ENCODE assay signal across 8 mouse cellular contexts in the genomic region with DNA sequence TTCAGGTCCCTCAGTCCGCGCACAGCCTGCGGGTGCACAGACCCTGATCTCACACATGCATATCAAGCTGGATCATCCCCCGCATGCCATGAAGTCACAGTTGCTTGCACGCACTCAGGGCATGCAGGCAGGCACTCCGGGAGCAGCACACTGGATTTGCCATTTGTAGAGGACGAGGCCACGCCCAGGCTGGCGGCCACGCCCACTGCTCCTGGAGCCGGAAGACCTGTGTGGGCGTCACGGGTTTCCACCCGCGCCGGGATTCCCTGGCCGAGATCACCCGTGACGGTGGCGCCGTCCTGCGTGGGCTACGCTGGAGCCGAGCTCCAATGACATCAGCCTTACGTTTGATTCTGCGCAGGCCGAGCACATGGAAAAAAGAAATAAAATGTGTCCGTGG. TPM values are rescaled to one million over a fixed set of nuclear protein-coding genes. Genes with fewer than 3 reads are reported as not detected.
DNase-seq lines count a peak whose midpoint lies in the region; ATAC-seq lines count a peak whose summit lies in the region.

No protein-coding gene starts in this region.

- peak overlapping the region; percentile 31 for H3K4me3 ChIP-seq in intestine, embryonic 14.5 days (ENCODE audit: low read depth, low read length)

- H3K4me2 ChIP-seq in intestine, embryonic 14.5 days (ENCODE audit: low read length): peak overlapping the region; percentile 64

- 4% methylated on average over 28 of the region's 28 CpGs for WGBS in intestine, embryonic 14.5 days

- intact Hi-C loops in gastrocnemius, postnatal 14 days (cut with DNase I; ENCODE audit: low total_unique reads): no loop called here
- intact Hi-C loops in left cerebral cortex, postnatal 25 days (cut with DNase I): no loop called here

- H3K9me3 ChIP-seq in intestine, embryonic 14.5 days (ENCODE audit: control insufficient read depth, low read length): no peaks in the 10 kb centered on the region

- H3K27ac ChIP-seq in intestine, embryonic 14.5 days (ENCODE audit: low read depth): peak overlapping the region; percentile 81

- H3K9ac ChIP-seq in intestine, embryonic 14.5 days (ENCODE audit: low read length): peak overlapping the region; percentile 25

- no peaks in the 10 kb centered on the region; the same call in 1 of the 2 replicates for H3K27me3 ChIP-seq in intestine, embryonic 14.5 days (replicated peaks; ENCODE audit: control insufficient read depth, insufficient read depth, low read length)

- ATAC-seq in intestine, embryonic 14.5 days (replicated peaks; ENCODE audit: low FRiP score, low TSS enrichment, low read depth): peak; percentile 43
- ATAC-seq in megakaryocyte-erythroid progenitor cell, adult 5-6 weeks (replicated peaks; ENCODE audit: low FRiP score, low TSS enrichment, poor library complexity, severe bottlenecking): peak; percentile 68

- no peaks in the 10 kb centered on the region for H3K36me3 ChIP-seq in intestine, embryonic 14.5 days (ENCODE audit: control insufficient read depth, insufficient read depth, low read length)

- H3K4me1 ChIP-seq in intestine, embryonic 14.5 days (replicated peaks; ENCODE audit: control insufficient read depth, insufficient read depth, low read length): peaks cover 74% of the 10 kb centered on the region

- DNase-seq in adrenal gland, adult 2 months: peak; percentile 91
- DNase-seq in embryo, embryonic 10.5 days (ENCODE audit: low spot score): peak; percentile 84
- peak; percentile 84 for DNase-seq in gastrocnemius, postnatal 14 days
- peak; percentile 88 for DNase-seq in intestine, embryonic 14.5 days (ENCODE audit: low spot score)
- peak; percentile 77 to 86 for DNase-seq in left cerebral cortex, postnatal 25 days (ENCODE audit: low spot score in 2 of 2)
- DNase-seq in right cerebral cortex, postnatal 36 days (ENCODE audit: low spot score in 2 of 2): peak; percentile 74 to 79
- DNase-seq in yolk sac, embryonic 10.5 days (ENCODE audit: low spot score): peak; percentile 70

RNA-seq across cellular contexts. Expression of a gene that starts 9.8 kb away (rescaled TPM):
- 10 to 100 TPM; 25.6 to 84.9 TPM for total RNA-seq in adrenal gland, adult 2 months (2021)
- 37.6 and 50.8 TPM in 2 replicates for polyA plus RNA-seq in adrenal gland, adult 2 months (2012; rRNA removed)
- total RNA-seq in gastrocnemius, postnatal 14 days (2021): 10 to 100 TPM; 21.5 to 28.7 TPM
- 18.2 and 21.2 TPM in 2 replicates for polyA plus RNA-seq in intestine, embryonic 14.5 days (2014; fragmentation: Nextera tagmentation; extraction: Ambion mirVana)
- 10 to 100 TPM; 16.4 to 19.0 TPM for total RNA-seq in left cerebral cortex, postnatal 25 days (2021)
- not detected in 2 replicates for total RNA-seq in megakaryocyte-erythroid progenitor cell, adult 5-6 weeks (2014; fragmentation: Nextera tagmentation)
- total RNA-seq in megakaryocyte-erythroid progenitor cell, adult 5-6 weeks (2017): 7.5 and 8.7 TPM in 2 replicates

RNA-seq across cellular contexts. Expression of a gene that starts 21.6 kb away (rescaled TPM):
- 10 to 100 TPM; 10.8 to 11.4 TPM for total RNA-seq in adrenal gland, adult 2 months (2021)
- polyA plus RNA-seq in adrenal gland, adult 2 months (2012; rRNA removed): 16.2 and 17.9 TPM in 2 replicates
- 10 to 100 TPM in 1 of 2 experiments, 1 to 10 TPM in 1; 9.4 to 14.3 TPM for total RNA-seq in gastrocnemius, postnatal 14 days (2021)
- polyA plus RNA-seq in intestine, embryonic 14.5 days (2014; fragmentation: Nextera tagmentation; extraction: Ambion mirVana): 15.5 and 18.3 TPM in 2 replicates
- total RNA-seq in left cerebral cortex, postnatal 25 days (2021): 10 to 100 TPM; 15.1 to 18.9 TPM
- total RNA-seq in megakaryocyte-erythroid progenitor cell, adult 5-6 weeks (2014; fragmentation: Nextera tagmentation): 14.9 and 24.4 TPM in 2 replicates
- 24.0 and 29.0 TPM in 2 replicates for total RNA-seq in megakaryocyte-erythroid progenitor cell, adult 5-6 weeks (2017)

RNA-seq across cellular contexts. Expression of a gene that starts 38.9 kb away (rescaled TPM):
- total RNA-seq in adrenal gland, adult 2 months (2021): 100 to 1,000 TPM; 174 to 231 TPM
- 236 and 243 TPM in 2 replicates for polyA plus RNA-seq in adrenal gland, adult 2 months (2012; rRNA removed)
- 100 to 1,000 TPM; 114 to 125 TPM for total RNA-seq in gastrocnemius, postnatal 14 days (2021)
- polyA plus RNA-seq in intestine, embryonic 14.5 days (2014; fragmentation: Nextera tagmentation; extraction: Ambion mirVana): 392 and 393 TPM in 2 replicates
- total RNA-seq in left cerebral cortex, postnatal 25 days (2021): 100 to 1,000 TPM; 139 TPM
- 206 and 233 TPM in 2 replicates for total RNA-seq in megakaryocyte-erythroid progenitor cell, adult 5-6 weeks (2014; fragmentation: Nextera tagmentation)
- 27.7 and 49.2 TPM in 2 replicates for total RNA-seq in megakaryocyte-erythroid progenitor cell, adult 5-6 weeks (2017)

Comparison
In these comparisons a context has a peak if more than half of its experiments do, and no peak if none do; other contexts are left out.
1. Peak in every context shown above with its lines: DNase-seq, ATAC-seq, H3K4me3 ChIP-seq and H3K27ac ChIP-seq.